Mouse (Mus musculus) neural tube, embryonic 15.5 days (tissue): ENCODE results near the gene Ccdc190. TPM values are rescaled to one million over a fixed set of nuclear protein-coding genes. Genes with fewer than 3 reads are reported as not detected.

ENCODE experiments used
- ATAC-seq: fragments of 200-750 bp; cut with Nextera tagmentation; 2 replicates; pipeline ENCODE4 v1.8.0; 2017; ENCODE audit warnings: mild to moderate bottlenecking, moderate TSS enrichment, moderate library complexity; ENCODE audit not compliant: low FRiP score
- H3K27ac ChIP-seq: fragments of 300-500 bp; sonication (generic); replicated peaks from 2 replicates; pipeline ENCODE4 v1.5.1; 2015; ENCODE audit warnings: mild to moderate bottlenecking, inconsistent platforms
- H3K27me3 ChIP-seq: fragments of 300-500 bp; sonication (generic); replicated peaks from 2 replicates; pipeline ENCODE4 v1.6.1; 2015; ENCODE audit warnings: inconsistent platforms
- H3K36me3 ChIP-seq: fragments of 300-500 bp; sonication (generic); 2 replicates; pipeline ENCODE4 v1.6.1; 2015; ENCODE audit warnings: inconsistent platforms
- H3K4me1 ChIP-seq: fragments of 300-500 bp; sonication (generic); 2 replicates; pipeline ENCODE4 v1.6.1; 2015; ENCODE audit warnings: inconsistent platforms
- H3K4me2 ChIP-seq: fragments of 300-500 bp; sonication (generic); 2 replicates; pipeline ENCODE4 v1.6.1; 2015; ENCODE audit warnings: inconsistent platforms, mild to moderate bottlenecking, moderate library complexity
- H3K4me3 ChIP-seq: fragments of 300-500 bp; sonication (generic); replicated peaks from 2 replicates; pipeline ENCODE4 v1.5.1; 2015; ENCODE audit warnings: mild to moderate bottlenecking, inconsistent platforms
- H3K9ac ChIP-seq: fragments of 300-500 bp; sonication (generic); replicated peaks from 2 replicates; pipeline ENCODE4 v1.6.1; 2015; ENCODE audit warnings: mild to moderate bottlenecking, inconsistent platforms
- H3K9me3 ChIP-seq: fragments of 300-500 bp; sonication (generic); replicated peaks from 2 replicates; pipeline ENCODE4 v1.6.1; 2016; ENCODE audit warnings: inconsistent platforms
- WGBS: fragments of 180-500 bp; shearing (Covaris S2); methylation state at CpG from one replicate; pipeline ENCODE4 v1.1.7; 2015; ENCODE audit warnings: mixed read lengths; 5-methylcytosine and 5-hydroxymethylcytosine counted together
- polyA plus RNA-seq: library from polyadenylated mRNA; unstranded; fragments of >200 nt; fragmentation: Nextera tagmentation; extraction: Ambion mirVana; gene quantifications from 2 replicates; pipeline ENCODE4 v1.2.1, GENCODE M21; 2015

Ccdc190 gene
- polyA plus RNA-seq = 3.0 and 3.5 TPM in 2 replicates

GRCm38 (mm10) chr1:169928454-169928971 is at the start of gene Ccdc190:
Gene Ccdc190, plus strand, starts transcription at chr1:169928648.
- WGBS = 12% methylated on average over 12 of the region's 12 CpGs
- H3K27ac ChIP-seq = peak within 1 kb of the TSS; percentile 81
- H3K27me3 ChIP-seq = no peaks in the 10 kb centered on the region
- H3K9me3 ChIP-seq = no peaks in the 10 kb centered on the region
- H3K36me3 ChIP-seq = no peaks in the 10 kb centered on the region
- peak within 1 kb of the TSS; percentile 23 for H3K4me3 ChIP-seq
- H3K4me2 ChIP-seq = peak within 1 kb of the TSS; percentile 38
- ATAC-seq = peak; percentile 90
- no peak within 1 kb of the TSS for H3K9ac ChIP-seq
- H3K4me1 ChIP-seq = peaks cover 8% of the 10 kb centered on the region; the same call in 1 of the 2 replicates

GRCm38 (mm10) chr1:169879060-169879459 is 49.4 kb upstream of the Ccdc190 start:
- Histone ChIP-seq H3K36me3 (no peaks in the 10 kb centered on the region), H3K4me2 (no peak overlapping the region), H3K4me3 (no peak overlapping the region), H3K27ac (no peak overlapping the region), H3K9me3 (no peaks in the 10 kb centered on the region), H3K9ac (no peak overlapping the region), H3K27me3 (no peaks in the 10 kb centered on the region), H3K4me1 (0 out of 2 replicates have a peak, but pooled peaks cover 2% of the 10 kb centered on the region)
- 94% methylated on average over 4 of the region's 4 CpGs for WGBS
- no peak for ATAC-seq

- H3K9me3 ChIP-seq = no peaks in the 10 kb centered on the region
- 0 out of 2 replicates have a peak, but pooled peaks cover 2% of the 10 kb centered on the region for H3K4me1 ChIP-seq
- H3K9ac ChIP-seq = no peak overlapping the region
- no peak overlapping the region for H3K4me3 ChIP-seq
- no peaks in the 10 kb centered on the region for H3K27me3 ChIP-seq
- H3K4me2 ChIP-seq = no peak overlapping the region
- H3K36me3 ChIP-seq = no peaks in the 10 kb centered on the region
- no peak for ATAC-seq
- no peak overlapping the region for H3K27ac ChIP-seq
- WGBS = 81% methylated on average over 5 of the region's 5 CpGs
Measured at GRCm38 (mm10) chr1:169880181-169880580, 48.3 kb upstream of the Ccdc190 start.

GRCm38 (mm10) chr1:169883081-169883565 is 45.3 kb upstream of the Ccdc190 start:
- Histone ChIP-seq H3K9me3 (no peaks in the 10 kb centered on the region), H3K4me2 (no peak overlapping the region), H3K9ac (no peak overlapping the region), H3K4me3 (no peak overlapping the region), H3K4me1 (0 out of 2 replicates have a peak, but pooled peaks cover 1% of the 10 kb centered on the region), H3K27me3 (no peaks in the 10 kb centered on the region), H3K36me3 (no peaks in the 10 kb centered on the region), H3K27ac (no peak overlapping the region)
- WGBS = 76% methylated on average over 5 of the region's 5 CpGs
- no peak for ATAC-seq

- no peak for ATAC-seq
- Histone ChIP-seq H3K4me1 (no peaks in the 10 kb centered on the region), H3K4me2 (no peak overlapping the region), H3K27ac (no peak overlapping the region), H3K9ac (no peak overlapping the region), H3K27me3 (no peaks in the 10 kb centered on the region), H3K9me3 (no peaks in the 10 kb centered on the region), H3K4me3 (no peak overlapping the region), H3K36me3 (no peaks in the 10 kb centered on the region)
- WGBS = 82% methylated on average over 2 of the region's 2 CpGs
Measured at GRCm38 (mm10) chr1:169889250-169889649, 39.2 kb upstream of the Ccdc190 start.

- Histone ChIP-seq H3K27ac (no peak overlapping the region), H3K9me3 (no peaks in the 10 kb centered on the region), H3K27me3 (no peaks in the 10 kb centered on the region), H3K4me2 (no peak overlapping the region), H3K4me1 (no peaks in the 10 kb centered on the region), H3K9ac (no peak overlapping the region), H3K4me3 (no peak overlapping the region), H3K36me3 (no peaks in the 10 kb centered on the region)
- ATAC-seq = no peak
- 90% methylated on average over 2 of the region's 2 CpGs for WGBS
Measured at GRCm38 (mm10) chr1:169893976-169894375, 34.5 kb upstream of the Ccdc190 start.

GRCm38 (mm10) chr1:169895686-169896085 is 32.8 kb upstream of the Ccdc190 start:
- Histone ChIP-seq H3K27me3 (no peaks in the 10 kb centered on the region), H3K27ac (no peak overlapping the region), H3K9ac (no peak overlapping the region), H3K4me2 (no peak overlapping the region), H3K9me3 (no peaks in the 10 kb centered on the region), H3K4me1 (no peaks in the 10 kb centered on the region), H3K36me3 (no peaks in the 10 kb centered on the region), H3K4me3 (no peak overlapping the region)
- ATAC-seq = no peak
- WGBS = 68% methylated on average over 1 of the region's 1 CpGs

GRCm38 (mm10) chr1:169897916-169898315 is 30.5 kb upstream of the Ccdc190 start:
- no peak overlapping the region for H3K4me3 ChIP-seq
- H3K27ac ChIP-seq = no peak overlapping the region
- 42% methylated on average over 1 of the region's 1 CpGs for WGBS
- no peaks in the 10 kb centered on the region for H3K36me3 ChIP-seq
- no peak overlapping the region for H3K9ac ChIP-seq
- no peaks in the 10 kb centered on the region for H3K27me3 ChIP-seq
- no peaks in the 10 kb centered on the region for H3K9me3 ChIP-seq
- H3K4me2 ChIP-seq = no peak overlapping the region
- no peaks in the 10 kb centered on the region for H3K4me1 ChIP-seq
- no peak for ATAC-seq

- ATAC-seq = no peak
- no peaks in the 10 kb centered on the region for H3K9me3 ChIP-seq
- no peaks in the 10 kb centered on the region for H3K36me3 ChIP-seq
- WGBS = 91% methylated on average over 7 of the region's 7 CpGs
- no peak overlapping the region for H3K27ac ChIP-seq
- H3K4me2 ChIP-seq = no peak overlapping the region
- no peak overlapping the region for H3K4me3 ChIP-seq
- H3K4me1 ChIP-seq = no peaks in the 10 kb centered on the region
- no peak overlapping the region for H3K9ac ChIP-seq
- no peaks in the 10 kb centered on the region for H3K27me3 ChIP-seq
Measured at GRCm38 (mm10) chr1:169898607-169899006, 29.8 kb upstream of the Ccdc190 start.

- no peak for ATAC-seq
- H3K4me2 ChIP-seq = no peak overlapping the region
- no peak overlapping the region for H3K4me3 ChIP-seq
- no peak overlapping the region for H3K9ac ChIP-seq
- no peaks in the 10 kb centered on the region for H3K36me3 ChIP-seq
- H3K4me1 ChIP-seq = no peaks in the 10 kb centered on the region
- no peaks in the 10 kb centered on the region for H3K9me3 ChIP-seq
- H3K27me3 ChIP-seq = no peaks in the 10 kb centered on the region
- WGBS = 88% methylated on average over 3 of the region's 3 CpGs
- H3K27ac ChIP-seq = no peak overlapping the region
Measured at GRCm38 (mm10) chr1:169900771-169901336, 27.6 kb upstream of the Ccdc190 start.

- 56% methylated on average over 5 of the region's 5 CpGs for WGBS
- Histone ChIP-seq H3K9ac (no peak overlapping the region), H3K27ac (no peak overlapping the region), H3K36me3 (no peaks in the 10 kb centered on the region), H3K4me2 (no peak overlapping the region), H3K4me3 (no peak overlapping the region), H3K4me1 (0 out of 2 replicates have a peak, but pooled peaks cover 3% of the 10 kb centered on the region), H3K27me3 (no peaks in the 10 kb centered on the region), H3K9me3 (no peaks in the 10 kb centered on the region)
- no peak for ATAC-seq
Measured at GRCm38 (mm10) chr1:169909163-169909562, 19.3 kb upstream of the Ccdc190 start.

GRCm38 (mm10) chr1:169909659-169910058 is 18.8 kb upstream of the Ccdc190 start:
- Histone ChIP-seq H3K4me1 (0 out of 2 replicates have a peak, but pooled peaks cover 3% of the 10 kb centered on the region), H3K9ac (no peak overlapping the region), H3K4me3 (no peak overlapping the region), H3K9me3 (no peaks in the 10 kb centered on the region), H3K27ac (no peak overlapping the region), H3K27me3 (no peaks in the 10 kb centered on the region), H3K36me3 (no peaks in the 10 kb centered on the region), H3K4me2 (no peak overlapping the region)
- WGBS = 85% methylated on average over 6 of the region's 6 CpGs
- ATAC-seq = peak; percentile 46; the same call in 1 of the 2 replicates
